8 mouse cellular contexts compared by ENCODE assay signal in the genomic region with DNA sequence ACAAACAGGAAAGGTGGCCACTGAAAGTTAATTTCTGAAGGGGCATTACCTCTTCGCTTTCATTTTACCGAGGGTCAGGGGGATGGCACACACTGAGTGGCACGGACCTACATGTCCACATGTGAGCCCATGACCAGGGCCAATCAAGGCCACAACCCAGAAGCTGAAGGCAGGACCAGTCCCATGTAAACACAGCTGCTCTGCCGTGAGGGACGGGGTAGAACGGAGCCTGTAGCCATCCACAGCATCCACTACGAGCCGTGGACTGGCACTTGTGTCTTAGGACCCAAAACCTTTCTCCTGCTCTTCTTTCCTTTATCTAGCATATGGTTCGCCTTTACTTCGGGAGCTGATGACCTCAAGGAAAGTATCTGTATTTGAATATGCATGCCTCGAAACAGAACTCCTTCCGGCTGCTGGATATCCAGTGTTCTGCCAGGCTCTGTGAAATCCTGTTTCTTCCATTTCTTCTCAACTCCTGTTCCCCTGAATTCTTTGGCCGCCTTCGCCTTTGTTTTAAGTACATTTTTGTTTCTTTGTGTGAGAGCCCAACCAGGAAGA.
DNase-seq lines count a peak whose midpoint lies in the region; TF ChIP-seq lines count a peak whose summit lies in the region.

No protein-coding gene starts in this region.

- H3K9me3 ChIP-seq in ES-Bruce4 (replicated peaks; ENCODE audit: control insufficient read depth, insufficient read depth, low read length, poor library complexity, severe bottlenecking), result no peaks in the 10 kb centered on the region
- no peaks in the 10 kb centered on the region for H3K9me3 ChIP-seq in hindbrain, embryonic 10.5 days

- 65% methylated on average over 14 of the region's 14 CpGs for WGBS in hindbrain, embryonic 10.5 days
- 87% methylated on average over 14 of the region's 14 CpGs for WGBS in thymus, adult 2 months

- H3K4me3 ChIP-seq in gastrocnemius, adult 2 months, result peak overlapping the region; percentile 56
- H3K4me3 ChIP-seq in ES-Bruce4 (ENCODE audit: low read depth, low read length), result no peak overlapping the region
- no peak overlapping the region for H3K4me3 ChIP-seq in hindbrain, embryonic 10.5 days
- H3K4me3 ChIP-seq in thymus, adult 2 months (ENCODE audit: control insufficient read depth, insufficient read depth, low read length), result no peak overlapping the region

- TF ChIP-seq POLR2A in ES-Bruce4 (IDR thresholded peaks at IDR 0.05; ENCODE audit: insufficient read depth, low read length), result no peak
- no peak for TF ChIP-seq POLR2A in thymus, adult 2 months (IDR thresholded peaks at IDR 0.05; ENCODE audit: control insufficient read depth, extremely low read depth, insufficient read depth, low read length, poor library complexity)

- H3K27me3 ChIP-seq in ES-Bruce4 (ENCODE audit: control insufficient read depth, insufficient read depth, low read length, poor library complexity, severe bottlenecking), result no peaks in the 10 kb centered on the region
- H3K27me3 ChIP-seq in hindbrain, embryonic 10.5 days (ENCODE audit: insufficient read depth, poor library complexity, severe bottlenecking), result no peaks in the 10 kb centered on the region
- H3K27me3 ChIP-seq in thymus, adult 2 months (ENCODE audit: control insufficient read depth, insufficient read depth, low read length), result no peaks in the 10 kb centered on the region

- no peak for DNase-seq in gastrocnemius, adult 2 months
- DNase-seq in gastrocnemius, postnatal 36 days, result no peak
- DNase-seq in hindbrain, embryonic 10.5 days (ENCODE audit: low spot score), result peak; percentile 19
- peak; percentile 29 for DNase-seq in lung, postnatal 10 days
- DNase-seq in thymus, postnatal 4 days, result no peak
- DNase-seq in thymus, postnatal 36 days, result no peak
- no peak for DNase-seq in thymus, adult 2 months

- H3K9ac ChIP-seq in ES-Bruce4 (ENCODE audit: low read depth, poor library complexity, severe bottlenecking), result no peak overlapping the region

- H3K27ac ChIP-seq in gastrocnemius, adult 2 months, result peak overlapping the region; percentile 81
- peak overlapping the region; percentile 87 for H3K27ac ChIP-seq in ES-Bruce4 (ENCODE audit: insufficient read depth, low read length)
- H3K27ac ChIP-seq in hindbrain, embryonic 10.5 days, result peak overlapping the region; percentile 91
- no peak overlapping the region for H3K27ac ChIP-seq in thymus, adult 2 months (ENCODE audit: control insufficient read depth, insufficient read depth, low read length)

- H3K4me1 ChIP-seq in ES-Bruce4 (ENCODE audit: control insufficient read depth, insufficient read depth, low read length), result peaks cover 8% of the 10 kb centered on the region
- H3K4me1 ChIP-seq in hindbrain, embryonic 10.5 days (replicated peaks), result peaks cover 33% of the 10 kb centered on the region
- H3K4me1 ChIP-seq in thymus, adult 2 months (replicated peaks; ENCODE audit: control insufficient read depth, insufficient read depth, low read length), result peaks cover 30% of the 10 kb centered on the region

- no peak for TF ChIP-seq EP300 in ES-Bruce4 (IDR thresholded peaks at IDR 0.05; ENCODE audit: insufficient read depth, low read depth, low read length)

- no peaks in the 10 kb centered on the region for H3K36me3 ChIP-seq in ES-Bruce4 (ENCODE audit: control insufficient read depth, insufficient read depth, low read length, poor library complexity, severe bottlenecking)
- no peaks in the 10 kb centered on the region for H3K36me3 ChIP-seq in hindbrain, embryonic 10.5 days
- no peaks in the 10 kb centered on the region for H3K36me3 ChIP-seq in thymus, adult 2 months (ENCODE audit: control insufficient read depth, insufficient read depth, low read length)

- intact Hi-C loops in gastrocnemius, adult 2 months (cut with DNase I), result loop anchor here (5.0 to 10.0 kb wide), 3 partner anchors 101 to 194 kb away; a partner anchor contains a TSS
- intact Hi-C loops in gastrocnemius, postnatal 36 days (cut with DNase I), result no loop called here

- no peak for TF ChIP-seq CTCF in gastrocnemius, adult 2 months (IDR thresholded peaks at IDR 0.05)
- no peak for TF ChIP-seq CTCF in ES-Bruce4 (IDR thresholded peaks at IDR 0.05; ENCODE audit: low read depth, low read length)
- no peak for TF ChIP-seq CTCF in thymus, adult 2 months (IDR thresholded peaks at IDR 0.05; ENCODE audit: borderline replicate concordance, control insufficient read depth, extremely low read depth, insufficient read depth, low read length, poor library complexity)

Comparison
In these comparisons a context has a peak if more than half of its experiments do, and no peak if none do; other contexts are left out.
1. DNase-seq: peak in hindbrain, embryonic 10.5 days (single experiment) and lung, postnatal 10 days (single experiment); none in gastrocnemius, adult 2 months (single experiment), gastrocnemius, postnatal 36 days (0 of 2), thymus, postnatal 4 days (single experiment), thymus, postnatal 36 days (0 of 2) and thymus, adult 2 months (single experiment).